Mouse (Mus musculus) c-Kit-negative CD71-positive TER-119-positive erythroid progenitor cells, embryonic 14.5 days (primary cell): ENCODE measurements around the gene Ackr3.

ENCODE experiments used
- DNase-seq: peaks from one replicate; pipeline ENCODE4 v3.0.0-alpha.2; 2013; ENCODE audit warnings: low read depth, low spot score

Ackr3 gene

DNA sequence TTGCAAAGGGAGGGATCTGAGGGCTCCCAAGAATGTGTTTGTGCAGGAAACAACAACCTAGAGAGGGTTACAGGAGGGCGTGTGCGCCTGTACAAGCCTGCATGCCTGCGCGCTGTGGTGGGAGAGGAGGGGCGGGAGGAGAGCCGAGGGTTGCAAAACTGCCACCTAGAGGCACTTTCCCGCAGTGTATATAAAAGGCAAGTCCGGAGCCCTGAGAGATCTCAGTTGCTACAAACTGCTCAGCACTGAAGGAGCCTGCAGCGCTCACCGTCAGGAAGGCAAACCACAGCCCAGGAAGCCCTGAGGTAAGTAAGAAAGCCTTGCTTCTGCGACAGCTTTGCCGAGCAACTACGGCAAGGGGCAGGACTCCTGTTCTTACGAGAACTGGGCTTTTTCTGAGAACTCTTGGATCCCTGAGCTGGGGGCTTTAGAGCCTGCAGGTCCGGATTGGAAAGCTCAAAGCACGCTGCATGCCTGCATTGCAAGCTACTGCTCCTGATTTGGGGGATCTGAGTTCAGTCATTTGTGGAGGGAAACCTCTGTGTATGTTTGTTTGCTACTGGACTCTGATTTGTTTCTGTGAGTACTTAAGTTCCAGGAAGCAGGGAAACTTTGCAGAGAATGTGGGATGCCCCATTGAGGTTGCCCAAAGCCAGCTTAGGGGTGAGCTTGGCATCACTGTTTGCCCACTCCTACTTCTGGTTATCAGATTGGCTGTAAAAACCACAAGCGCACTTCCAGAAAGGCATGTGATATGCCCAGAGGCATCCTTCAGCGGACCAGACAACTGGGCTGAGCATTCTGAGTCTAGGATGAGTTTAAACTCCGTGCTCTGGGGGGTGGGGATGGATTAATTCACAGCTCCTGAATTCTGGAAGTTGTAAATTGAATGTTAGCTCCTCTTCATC, at the start of gene Ackr3:
Ackr3 (plus strand) TSS at position 198 of the 908 bp plus-strand sequence.
- DNase-seq: no peak

DNA sequence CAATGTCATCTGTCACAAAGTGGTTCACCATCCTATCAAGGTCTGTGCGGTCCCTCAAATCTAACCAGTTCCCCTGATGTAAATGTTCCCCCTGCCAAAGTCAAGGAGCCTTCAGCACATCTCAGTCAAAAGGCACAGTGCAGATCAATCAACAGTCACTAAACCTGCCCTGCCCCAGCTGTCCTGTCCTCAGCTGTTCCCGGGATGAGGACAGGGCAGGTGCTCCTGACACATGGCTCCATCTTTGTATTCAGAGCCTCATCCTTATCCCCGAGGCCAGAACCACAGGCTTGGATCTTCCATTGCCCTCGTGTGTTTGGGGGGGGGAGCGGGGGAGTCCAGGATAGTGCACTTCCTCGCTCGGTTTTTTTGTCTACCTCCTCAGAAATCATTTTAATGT, 47.2 kb upstream of the Ackr3 start:
- no peak for DNase-seq

DNA sequence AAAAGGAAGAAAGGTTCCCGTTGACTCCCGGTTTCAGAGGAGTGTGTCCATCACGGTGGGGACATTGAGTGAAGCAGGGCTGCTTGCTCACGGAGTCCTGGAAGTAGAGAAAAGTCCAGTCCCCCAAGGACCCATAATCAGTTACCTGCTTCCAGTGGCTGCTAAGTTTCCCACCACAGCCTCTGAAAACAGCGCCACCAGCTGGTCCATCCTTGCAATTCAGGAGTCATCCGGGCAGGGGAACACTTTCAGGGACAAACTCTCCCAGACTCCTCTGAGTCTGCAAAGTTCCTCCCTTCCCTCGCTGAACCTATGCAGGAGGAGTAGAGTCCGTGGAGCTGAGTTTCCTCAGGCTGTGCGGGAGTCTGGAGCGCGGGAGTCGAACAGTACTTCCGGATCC, 43.9 kb upstream of the Ackr3 start:
- DNase-seq: no peak

GRCm38 (mm10) chr1:90161623-90162022, 42.2 kb upstream of the Ackr3 start:
- no peak for DNase-seq

- DNase-seq: no peak
These were observed 41.4 kb upstream of the Ackr3 start for GRCm38 (mm10) chr1:90162379-90162857.

DNA sequence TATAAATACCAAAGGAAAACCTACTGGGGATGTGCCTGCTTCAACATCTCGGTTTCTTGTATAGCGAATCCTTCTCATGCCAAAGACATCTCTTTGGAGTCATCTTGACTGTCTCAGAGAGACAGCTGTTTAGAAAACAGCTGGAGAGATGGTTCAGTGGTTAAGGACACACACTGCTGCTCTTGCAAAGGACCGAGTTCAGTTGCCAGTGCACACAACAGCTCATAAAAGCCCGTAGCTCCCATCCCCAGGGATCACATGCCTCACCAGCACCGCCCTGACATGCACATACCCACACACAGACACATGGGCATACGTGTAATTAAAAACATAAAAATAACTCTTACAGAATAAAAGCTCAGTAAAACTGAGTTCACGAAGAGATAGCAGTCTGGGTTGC, 40.6 kb upstream of the Ackr3 start:
- DNase-seq: no peak

- no peak for DNase-seq
These were observed 39.5 kb upstream of the Ackr3 start for GRCm38 (mm10) chr1:90164319-90164718.

- DNase-seq: no peak
These were observed 29.4 kb upstream of the Ackr3 start for GRCm38 (mm10) chr1:90174338-90174737.

GRCm38 (mm10) chr1:90176223-90176622, 27.6 kb upstream of the Ackr3 start:
- no peak for DNase-seq

DNA sequence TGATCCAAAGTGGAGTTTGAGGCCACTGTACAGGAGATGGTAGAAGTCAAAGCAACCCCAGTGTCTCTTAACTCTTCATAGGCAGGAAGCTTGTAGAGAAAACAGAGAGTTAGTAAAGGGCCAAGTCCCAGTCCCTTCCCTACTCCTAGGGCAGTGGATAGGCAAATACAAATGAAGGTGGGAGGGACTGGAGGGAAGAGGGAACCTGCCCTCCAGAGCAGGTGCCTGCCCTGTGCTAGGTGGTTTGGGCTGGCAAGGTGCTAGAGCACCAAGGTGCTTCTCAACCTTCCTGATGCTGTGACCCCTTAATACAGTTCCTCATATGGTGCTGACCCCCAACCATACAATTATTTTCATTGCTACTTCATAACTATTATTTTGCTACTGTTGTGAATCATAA, 26.2 kb upstream of the Ackr3 start:
- DNase-seq: no peak

- no peak for DNase-seq
These were observed 25.8 kb upstream of the Ackr3 start for GRCm38 (mm10) chr1:90177978-90178377.

DNA sequence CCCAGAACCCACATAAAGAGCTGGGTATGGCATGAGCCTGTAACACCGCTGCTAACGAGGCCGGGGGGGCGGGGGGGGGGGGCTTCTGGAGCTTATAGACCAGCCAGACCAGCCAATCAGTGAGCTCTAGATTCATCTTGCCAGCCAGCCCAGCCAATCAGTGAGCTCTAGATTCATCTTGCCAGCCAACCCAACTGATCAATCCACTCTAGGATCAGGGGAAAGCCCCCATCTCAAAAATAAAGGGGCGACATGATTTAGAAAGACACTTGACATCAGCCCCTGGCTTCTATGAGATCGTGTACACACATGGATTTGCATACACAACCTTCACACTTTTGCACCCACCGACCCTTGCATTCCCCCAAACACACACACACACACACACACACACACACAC, 23.3 kb upstream of the Ackr3 start:
- DNase-seq: no peak

DNA sequence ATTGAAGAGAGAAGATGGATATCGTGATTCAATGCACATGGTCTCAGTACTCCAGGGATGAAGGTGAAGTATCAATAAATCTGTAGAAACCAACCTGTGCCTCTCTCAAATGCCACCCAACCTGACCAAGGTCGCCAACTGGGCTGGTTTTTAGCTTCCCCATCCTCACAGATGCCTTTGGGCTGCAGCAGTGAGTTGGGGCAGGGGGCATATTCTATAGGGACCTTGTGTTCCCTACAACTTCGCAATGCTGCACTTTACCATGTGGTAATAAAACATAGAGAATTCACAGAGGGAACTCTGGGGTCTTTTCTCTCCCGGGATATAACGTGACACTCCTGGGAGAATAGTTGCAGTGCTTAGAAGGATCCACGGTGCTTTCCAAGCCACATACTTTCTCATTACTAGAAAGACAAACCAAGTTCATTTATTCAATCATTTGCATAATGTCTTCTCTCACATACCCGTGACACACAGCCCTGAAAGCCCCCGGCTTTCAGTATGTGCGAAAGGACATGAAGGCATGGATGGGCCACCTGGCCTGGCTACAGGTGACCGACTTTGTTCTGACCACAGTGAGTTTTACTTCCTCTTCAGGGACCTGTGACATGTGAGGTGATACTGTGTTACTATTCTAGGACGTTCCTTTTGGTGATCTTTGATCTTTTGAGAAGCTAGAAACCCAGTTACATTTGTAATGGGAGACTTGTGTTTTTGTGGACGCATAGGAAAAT, 22.6 kb upstream of the Ackr3 start:
- no peak for DNase-seq

- DNase-seq: no peak
These were observed 21.3 kb upstream of the Ackr3 start for GRCm38 (mm10) chr1:90182521-90182920.

GRCm38 (mm10) chr1:90183602-90184001, 20.2 kb upstream of the Ackr3 start:
- no peak for DNase-seq

GRCm38 (mm10) chr1:90186173-90186572, 17.6 kb upstream of the Ackr3 start:
- no peak for DNase-seq

DNA sequence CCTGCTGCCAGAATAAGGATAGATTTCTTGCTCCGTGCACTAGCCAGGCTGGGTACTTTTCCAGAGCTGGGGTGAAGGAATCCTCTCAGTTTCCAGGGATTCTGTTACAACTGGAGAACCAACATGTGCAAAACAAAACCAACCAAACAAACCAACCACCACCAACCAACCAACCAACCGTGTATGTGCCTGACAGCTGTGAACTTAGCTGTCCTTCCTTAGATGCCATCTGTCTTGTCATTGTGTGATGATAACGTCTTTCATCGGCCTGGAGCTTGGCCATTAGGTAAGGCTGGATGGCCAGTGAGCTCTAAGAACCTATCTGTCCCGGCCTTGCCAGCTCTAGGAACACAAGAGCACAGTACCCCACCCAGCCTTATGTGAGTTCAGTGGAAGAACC, 16.9 kb upstream of the Ackr3 start:
- no peak for DNase-seq

GRCm38 (mm10) chr1:90189046-90189445, 14.7 kb upstream of the Ackr3 start:
- no peak for DNase-seq

- no peak for DNase-seq
These were observed 2.5 kb upstream of the Ackr3 start for GRCm38 (mm10) chr1:90201246-90201645.

DNA sequence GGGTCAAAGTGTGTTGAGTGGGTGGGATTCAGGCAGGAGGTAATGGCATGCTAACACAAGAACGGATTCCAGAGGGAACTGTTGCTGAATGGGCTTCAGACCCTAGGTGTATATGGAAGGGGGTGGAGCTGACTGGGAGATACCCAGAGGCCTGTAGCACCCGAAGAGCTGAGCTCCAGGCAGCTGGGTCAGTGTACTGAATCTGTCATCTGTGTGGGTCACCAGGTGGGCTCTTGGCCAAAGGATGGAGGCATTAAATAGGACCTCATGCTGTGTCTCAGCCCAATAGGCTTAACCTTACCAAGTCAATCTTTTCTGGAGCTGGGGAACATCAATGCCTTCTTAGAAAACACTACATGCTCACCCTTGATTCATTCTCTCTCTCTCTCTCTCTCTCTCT, 2.1 kb upstream of the Ackr3 start:
- no peak for DNase-seq

- DNase-seq: no peak
These were observed 1.4 kb upstream of the Ackr3 start for GRCm38 (mm10) chr1:90202207-90202978.

DNA sequence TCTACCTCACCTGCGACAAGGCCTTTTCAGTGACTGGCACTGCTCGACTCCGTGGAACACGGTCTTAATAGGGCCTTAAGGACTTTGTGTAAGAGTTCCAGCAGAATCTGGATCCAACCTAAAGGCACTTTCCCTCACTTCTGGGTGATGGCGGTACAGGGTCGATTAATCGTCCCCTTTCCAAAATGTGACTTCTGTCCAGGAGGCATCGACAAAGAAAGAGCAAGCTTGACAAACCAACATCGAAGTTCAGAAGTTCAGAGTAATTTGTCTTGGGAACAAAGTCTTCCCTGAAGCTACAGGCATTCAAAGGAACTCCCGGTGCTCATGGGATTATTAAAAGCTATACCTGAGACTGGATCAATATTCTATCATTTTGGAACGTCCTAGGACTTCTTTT, 439 bp upstream of the Ackr3 start:
- DNase-seq: no peak
